Mouse (Mus musculus): ENCODE results near the gene Dact3.

Gene Dact3

DNA sequence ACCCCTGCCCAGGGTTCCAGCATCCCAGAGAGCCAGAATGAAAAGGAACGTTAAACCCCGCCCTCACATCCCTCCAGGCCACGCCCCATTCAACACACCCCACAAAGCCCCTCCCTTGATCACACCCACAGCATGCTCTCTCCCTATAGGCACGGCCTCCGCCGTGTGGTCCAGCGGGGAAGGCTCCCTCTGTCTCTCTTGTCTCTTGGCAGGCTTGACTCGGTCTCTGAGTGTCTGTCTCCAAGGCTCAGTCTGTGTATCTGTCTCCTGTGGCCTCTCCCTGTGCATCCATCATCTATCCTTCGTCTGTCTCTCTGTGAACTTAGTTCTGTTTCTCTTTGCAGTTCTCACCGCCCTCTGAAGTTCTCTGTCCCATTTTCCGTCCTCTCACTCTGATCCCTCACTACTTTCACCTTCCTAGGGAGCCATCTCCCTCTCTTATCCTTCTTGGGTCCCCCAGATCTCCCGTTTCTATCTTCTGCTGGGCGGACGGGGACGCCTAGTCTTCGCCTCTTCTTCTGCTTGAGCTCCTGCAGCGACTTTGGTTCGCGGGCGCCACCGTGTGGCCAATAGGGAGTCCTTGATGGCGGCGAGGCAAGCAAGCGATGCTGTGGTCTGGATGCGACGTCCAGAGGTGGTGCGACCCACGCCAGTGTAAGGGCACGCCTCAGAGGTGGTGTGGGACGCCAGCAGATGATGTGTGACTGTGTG lies 16.7 kb downstream of the Dact3 start, which contains the start of gene Gng8:
Gene Gng8 (plus strand): TSS at position 146 of the 711 bp plus-strand sequence.
- no peak for DNase-seq (ENCODE audit: low read depth, low spot score)

DNA sequence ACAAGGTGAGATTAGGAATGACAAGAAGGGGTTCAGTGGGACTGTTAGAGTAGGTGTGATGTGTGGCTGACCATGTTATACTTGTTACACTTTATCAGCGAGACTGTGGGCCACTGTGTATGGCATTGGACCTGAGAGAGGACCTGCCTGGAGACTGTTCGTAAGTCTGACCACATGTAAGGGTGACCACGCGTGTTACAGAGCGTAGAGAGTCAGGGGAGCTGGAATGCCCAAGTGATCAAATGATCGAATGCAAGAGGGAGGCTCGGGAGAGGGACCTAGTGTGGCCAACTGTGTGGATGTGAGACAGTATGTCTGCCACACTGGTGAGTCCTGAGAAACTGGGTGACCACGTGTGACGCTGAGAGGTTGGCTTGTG lies 17.2 kb downstream of the Dact3 start:
- DNase-seq (ENCODE audit: low read depth, low spot score), result no peak

DNA sequence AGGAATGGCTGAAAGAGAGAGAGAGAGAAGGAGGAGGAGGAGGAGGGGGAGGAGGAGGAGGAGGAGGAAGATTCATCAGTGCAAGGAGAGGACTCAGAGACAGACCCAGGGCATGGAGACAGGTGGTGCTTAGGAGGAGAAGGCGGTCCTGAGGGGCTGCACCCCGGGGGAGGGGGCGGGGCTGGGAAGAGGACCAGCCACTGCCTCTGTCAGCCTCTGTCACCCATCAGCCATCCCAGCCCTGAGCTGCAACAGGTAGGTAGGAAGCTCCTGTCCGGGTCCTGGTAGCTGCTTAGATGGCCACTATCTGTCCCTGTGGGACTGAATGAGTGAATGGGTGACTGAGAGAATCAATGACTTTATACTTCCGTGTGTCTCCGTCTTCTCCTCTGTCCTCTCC lies 18.5 kb downstream of the Dact3 start:
- no peak for DNase-seq (ENCODE audit: low read depth, low spot score)

DNA sequence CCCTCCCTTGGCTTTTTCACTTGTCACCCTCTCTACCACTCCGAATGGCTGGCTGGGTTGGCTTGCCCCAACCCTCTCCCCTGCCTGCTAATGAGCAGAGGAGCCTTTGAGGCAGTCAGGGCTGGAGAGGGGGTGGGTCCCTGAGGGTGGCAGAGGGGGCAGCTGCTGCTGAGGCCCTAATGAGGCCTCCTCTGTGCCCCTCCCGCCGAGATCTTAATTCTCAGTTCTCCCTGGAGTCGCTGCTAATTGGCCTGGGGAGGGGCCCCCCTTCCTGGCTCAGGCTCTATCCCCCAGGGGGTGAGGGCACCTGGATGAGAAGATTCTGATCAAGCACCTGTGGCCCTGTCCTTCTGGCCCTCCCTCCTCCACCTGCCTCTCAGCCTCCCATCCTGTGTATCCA lies 19.2 kb downstream of the Dact3 start:
- no peak for DNase-seq (ENCODE audit: low read depth, low spot score)

DNA sequence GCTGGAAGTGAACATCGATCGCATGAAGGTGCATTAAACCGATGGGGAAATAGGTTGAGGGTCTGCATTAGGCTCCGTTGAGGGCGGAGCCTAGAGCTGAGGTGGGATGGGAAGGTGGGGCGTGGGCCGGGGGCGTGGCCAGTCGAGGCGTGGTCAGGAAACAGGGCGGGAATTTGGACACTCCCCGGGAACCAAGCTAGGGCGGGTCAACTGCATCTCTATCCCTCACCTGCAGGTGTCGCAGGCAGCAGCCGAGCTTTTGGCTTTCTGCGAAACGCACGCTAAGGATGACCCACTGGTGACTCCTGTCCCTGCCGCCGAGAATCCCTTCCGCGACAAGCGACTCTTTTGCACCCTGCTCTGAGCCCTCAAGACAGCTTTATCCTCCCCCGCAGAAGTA lies 19.9 kb downstream of the Dact3 start:
- DNase-seq (ENCODE audit: low read depth, low spot score), result no peak

DNA sequence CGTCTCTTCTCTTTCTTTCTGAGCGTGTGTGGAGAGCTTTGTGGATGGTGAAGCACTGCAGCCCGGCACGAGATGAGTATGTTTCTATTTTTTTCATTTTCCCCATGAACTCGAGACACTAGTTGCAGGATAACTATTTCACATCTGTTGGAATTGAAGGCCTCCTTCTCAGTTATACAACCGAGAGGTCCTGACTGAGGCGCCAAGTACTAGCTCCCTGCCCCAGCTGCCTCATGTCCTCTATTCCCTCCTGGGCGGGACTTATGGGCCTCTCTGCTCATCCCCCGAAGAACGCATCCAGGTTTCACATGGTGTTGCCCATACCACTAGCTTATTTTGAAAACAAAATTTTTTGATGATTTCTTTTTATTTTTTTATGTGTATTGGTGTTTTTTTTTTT lies 20.4 kb downstream of the Dact3 start:
- DNase-seq (ENCODE audit: low read depth, low spot score), result no peak

DNA sequence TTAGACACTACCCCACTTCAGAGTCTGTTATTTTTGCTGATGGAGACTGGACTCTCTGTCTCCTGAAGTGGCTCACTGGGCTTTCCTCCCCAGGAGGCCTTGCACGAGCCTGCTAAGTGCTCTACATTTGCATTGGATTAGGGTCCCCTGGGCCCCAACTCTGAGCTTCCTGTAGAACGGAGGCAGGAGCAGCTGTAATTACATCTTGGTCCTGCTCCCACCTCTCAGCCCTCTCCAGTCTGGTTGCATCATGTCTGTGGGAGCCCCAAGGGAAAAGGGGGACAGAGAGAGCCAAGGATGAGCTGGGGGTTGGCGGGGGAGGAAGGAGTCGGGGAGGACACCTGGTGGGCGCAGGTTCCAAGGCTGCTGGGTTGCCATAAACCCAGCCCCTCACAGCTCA lies 25.4 kb downstream of the Dact3 start:
- DNase-seq (ENCODE audit: low read depth, low spot score), result no peak

DNA sequence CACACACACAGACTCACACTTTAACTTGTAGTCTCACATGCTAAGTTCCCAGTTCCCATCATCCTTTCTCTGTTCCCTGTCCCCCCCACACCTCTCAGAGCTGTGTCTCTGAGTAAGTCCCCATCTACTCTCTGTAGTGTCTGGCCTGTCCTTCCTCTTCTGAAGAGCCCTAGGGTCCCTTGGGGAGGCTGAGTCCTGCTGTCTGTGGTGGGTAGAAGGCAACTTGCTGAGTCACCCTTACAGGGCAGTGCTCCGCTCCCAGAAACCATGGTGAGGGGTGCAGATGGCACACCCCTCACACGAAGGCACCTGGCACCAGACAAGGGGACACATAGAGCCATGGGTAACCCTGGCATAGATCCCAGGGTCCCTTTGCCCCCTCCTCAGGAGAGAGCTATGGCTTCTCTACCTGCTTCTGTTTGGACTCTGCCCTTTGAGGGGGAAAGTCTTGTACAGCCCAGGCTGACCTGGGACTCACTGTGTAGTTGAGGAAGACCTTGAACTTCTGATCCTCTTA lies 28.4 kb downstream of the Dact3 start:
- no peak for DNase-seq (ENCODE audit: low read depth, low spot score)

DNA sequence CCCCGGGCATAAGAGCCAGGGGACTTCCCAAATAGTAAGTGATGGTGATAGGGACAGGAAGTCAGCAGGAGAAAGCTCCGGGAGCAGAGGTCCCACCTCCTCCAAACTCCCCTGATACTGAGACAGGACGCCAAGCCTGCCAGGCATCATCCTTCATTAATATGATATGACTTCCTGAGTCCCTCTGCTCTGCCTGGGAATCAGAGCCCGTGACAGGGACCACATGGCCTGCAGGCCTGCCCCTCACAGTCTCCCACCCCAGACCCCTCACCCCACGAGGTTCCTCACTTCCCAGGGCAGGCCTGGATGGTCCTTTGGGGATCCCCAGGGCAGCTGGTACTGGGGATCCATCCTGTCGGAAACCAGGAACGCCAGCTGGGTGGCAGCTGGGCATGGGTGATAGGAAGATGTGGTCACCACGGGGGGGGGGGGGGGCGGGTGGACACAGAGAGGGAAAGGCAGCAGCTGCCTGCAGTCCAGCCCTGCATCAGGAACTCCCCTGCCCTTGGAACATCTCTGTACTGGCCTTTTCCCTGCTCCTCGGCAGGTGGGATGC lies 29.1 kb downstream of the Dact3 start:
- DNase-seq (ENCODE audit: low read depth, low spot score), result no peak

DNA sequence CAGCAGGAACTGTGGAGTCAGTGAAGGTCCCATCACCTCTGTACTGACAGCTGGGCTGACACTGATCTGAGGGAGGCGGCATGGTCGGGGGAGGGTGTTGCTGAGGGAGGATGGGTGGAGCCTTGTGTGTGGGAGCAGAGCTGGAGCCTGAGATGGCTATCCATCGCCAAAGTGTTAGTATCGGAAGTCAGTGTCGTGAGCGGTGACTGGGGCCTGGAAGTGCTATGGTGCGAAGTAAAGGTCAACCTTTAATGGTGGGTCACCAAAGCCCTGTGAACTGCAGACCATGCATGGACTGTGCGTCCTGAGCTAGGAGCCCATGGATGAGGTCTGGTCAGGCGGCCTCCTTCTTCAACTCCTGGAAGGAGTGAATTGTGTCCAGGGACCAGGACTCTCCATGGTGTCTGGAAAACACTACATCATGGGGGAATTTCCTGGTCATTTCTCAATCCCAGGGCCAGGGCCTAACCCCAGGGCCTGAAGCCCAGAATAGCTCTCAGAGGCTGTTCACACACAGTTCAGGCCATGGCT lies 30.4 kb downstream of the Dact3 start:
- no peak for DNase-seq (ENCODE audit: low read depth, low spot score)

DNA sequence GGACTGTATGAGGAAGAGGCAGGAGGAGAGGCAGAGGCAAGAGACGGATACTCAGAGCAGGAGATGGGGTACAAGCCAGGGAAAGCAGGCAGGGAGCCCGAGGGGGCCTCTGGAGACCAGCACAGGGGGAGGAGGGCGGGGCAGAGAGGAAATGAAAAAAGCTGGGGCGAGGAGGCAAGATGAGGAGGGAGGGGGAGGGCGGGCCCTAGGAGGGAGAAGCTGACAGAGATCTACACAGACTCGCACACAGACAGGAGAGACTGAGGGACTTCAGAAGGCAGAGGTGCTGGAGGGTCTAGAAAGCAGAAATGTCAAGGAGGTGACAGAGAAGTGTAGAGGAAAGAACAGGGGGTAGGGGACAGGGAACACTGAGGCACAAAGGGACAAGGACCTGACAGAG lies 31.2 kb downstream of the Dact3 start, which contains the start of gene Ptgir:
Gene Ptgir (plus strand): TSS at position 210 of the 400 bp plus-strand sequence.
- no peak for DNase-seq (ENCODE audit: low read depth, low spot score)

DNA sequence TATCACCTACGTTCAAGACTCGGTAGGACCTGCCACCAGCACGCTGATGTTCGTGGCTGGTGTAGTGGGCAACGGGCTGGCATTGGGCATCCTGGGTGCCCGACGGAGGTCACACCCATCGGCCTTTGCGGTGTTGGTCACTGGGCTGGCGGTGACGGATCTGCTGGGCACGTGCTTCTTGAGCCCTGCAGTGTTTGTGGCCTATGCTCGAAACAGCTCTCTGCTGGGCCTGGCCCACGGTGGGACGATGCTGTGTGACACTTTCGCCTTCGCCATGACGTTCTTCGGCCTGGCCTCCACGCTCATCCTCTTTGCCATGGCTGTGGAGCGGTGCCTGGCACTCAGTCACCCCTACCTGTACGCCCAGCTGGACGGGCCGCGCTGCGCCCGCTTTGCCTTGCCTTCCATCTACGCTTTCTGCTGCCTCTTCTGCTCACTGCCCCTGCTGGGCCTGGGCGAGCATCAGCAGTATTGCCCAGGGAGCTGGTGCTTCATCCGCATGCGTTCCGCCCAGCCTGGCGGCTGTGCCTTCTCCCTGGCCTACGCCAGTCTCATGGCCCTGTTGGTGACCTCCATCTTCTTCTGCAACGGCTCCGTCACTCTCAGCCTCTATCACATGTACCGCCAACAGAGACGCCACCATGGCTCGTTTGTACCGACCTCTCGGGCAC lies 31.9 kb downstream of the Dact3 start:
- DNase-seq (ENCODE audit: low read depth, low spot score), result no peak

DNA sequence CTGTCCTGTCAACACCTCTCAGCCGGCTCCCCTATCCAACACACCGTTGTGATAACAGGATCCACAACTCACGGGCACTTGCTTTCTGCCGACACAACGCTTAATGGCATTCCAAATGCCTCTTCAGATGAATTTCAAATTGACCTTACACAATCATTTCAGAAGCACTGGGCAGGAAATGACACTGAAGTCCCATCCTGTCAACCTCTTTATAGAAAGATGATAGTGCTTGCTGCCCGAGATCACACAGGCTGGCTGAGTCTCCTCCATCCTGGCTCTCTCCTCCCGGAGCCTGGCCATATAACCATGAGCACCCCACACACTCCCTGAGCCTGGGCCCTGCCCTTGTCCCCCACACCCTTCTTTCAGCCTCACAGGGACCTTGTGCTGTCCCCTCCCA lies 32.7 kb downstream of the Dact3 start:
- no peak for DNase-seq (ENCODE audit: low read depth, low spot score)

DNA sequence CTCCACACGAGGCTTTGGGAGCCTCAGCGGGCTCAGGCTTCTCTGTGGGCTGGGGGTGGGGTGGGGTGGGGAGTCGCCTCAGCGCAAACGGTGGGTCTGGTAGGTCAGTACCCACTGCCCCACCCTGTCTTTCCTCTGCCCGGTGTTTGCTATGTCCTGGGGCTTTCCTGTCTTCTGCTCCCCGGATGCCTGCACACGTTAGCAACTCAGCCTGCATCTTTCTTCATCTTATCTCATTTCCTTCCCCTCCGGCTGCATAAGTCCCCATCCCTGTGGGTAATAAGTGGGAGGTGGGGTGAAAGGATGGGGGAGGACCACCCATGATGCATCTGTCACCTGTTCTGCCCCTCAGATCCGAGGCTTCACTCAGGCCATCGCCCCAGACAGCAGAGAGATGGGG lies 33.2 kb downstream of the Dact3 start:
- DNase-seq (ENCODE audit: low read depth, low spot score), result no peak

DNA sequence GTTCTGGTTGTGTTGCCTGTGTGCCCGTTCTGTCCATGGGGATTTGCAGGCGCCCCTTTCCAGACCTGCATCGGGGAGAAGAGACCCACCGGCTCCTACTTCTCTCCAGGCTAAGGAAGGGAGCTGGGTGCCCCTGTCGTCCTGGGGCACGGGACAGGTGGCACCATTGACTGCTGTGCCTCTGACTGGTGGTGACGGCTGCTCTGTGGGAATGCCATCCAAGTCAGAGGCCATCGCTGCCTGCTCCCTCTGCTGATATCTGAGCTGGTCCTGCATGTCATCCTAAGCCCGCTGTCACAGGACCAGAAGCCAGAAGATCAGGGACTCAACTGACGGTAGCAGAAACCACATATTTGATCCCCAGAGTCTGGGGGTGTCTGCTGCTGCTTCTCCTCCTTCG lies 33.7 kb downstream of the Dact3 start:
- no peak for DNase-seq (ENCODE audit: low read depth, low spot score)

DNA sequence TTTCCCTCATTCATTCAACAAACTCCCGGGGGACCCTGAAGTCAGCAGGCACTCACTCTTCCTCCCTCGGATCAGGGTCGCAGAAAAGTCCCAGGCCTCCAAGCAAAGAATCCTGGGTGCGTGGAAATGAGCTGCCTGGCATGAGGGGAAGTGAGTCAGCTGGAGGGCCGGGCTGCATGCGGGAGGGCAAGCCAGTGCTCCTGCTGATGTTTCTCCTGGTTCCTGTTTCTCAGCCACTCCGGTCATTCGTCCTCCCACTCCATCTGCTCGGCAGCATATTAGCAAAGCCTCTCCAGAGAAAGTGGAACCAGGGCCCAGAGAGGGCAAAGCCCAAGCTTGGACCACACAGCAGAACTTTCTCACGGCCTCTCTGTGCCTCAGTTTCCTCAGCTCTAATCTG lies 34.8 kb downstream of the Dact3 start:
- DNase-seq (ENCODE audit: low read depth, low spot score), result no peak

DNA sequence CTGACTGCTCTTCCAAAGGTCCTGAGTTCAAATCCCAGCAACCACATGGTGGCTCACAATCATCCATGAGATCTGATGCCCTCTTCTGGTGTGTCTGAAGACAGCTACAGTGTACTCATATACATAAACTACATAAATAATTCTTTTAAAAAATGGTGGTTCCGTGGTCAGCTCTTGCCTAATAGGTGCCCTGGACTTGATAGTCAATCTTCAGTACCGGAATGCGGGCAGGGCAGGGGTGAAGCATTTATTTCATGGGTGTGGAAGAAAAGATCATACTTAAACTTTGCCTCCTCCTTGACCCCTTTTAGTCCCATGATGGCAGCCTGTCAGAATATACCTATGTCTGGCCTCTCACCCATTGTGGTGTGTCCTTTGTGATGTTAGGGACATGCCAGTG lies 36.8 kb downstream of the Dact3 start:
- DNase-seq (ENCODE audit: low read depth, low spot score), result no peak

DNA sequence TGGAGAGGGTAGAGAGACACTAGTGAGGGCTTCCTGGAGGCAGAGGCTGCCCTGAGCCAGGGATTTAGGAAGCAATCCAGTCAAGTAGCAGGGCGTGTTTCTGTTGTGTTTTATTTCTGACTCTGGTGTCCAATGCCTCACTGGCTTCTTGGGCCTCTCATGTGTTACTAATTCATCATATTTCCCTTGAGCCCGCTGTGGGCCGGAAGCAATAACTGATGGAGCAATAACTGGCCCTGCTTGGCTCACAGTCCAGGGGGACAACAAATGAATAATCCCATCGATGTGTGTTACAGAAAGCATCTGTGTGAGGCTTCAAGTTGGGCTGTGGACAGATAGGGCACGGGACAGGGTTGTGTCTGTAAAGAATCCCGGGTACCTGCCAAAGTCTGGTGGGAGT lies 37.2 kb downstream of the Dact3 start:
- no peak for DNase-seq (ENCODE audit: low read depth, low spot score)

DNA sequence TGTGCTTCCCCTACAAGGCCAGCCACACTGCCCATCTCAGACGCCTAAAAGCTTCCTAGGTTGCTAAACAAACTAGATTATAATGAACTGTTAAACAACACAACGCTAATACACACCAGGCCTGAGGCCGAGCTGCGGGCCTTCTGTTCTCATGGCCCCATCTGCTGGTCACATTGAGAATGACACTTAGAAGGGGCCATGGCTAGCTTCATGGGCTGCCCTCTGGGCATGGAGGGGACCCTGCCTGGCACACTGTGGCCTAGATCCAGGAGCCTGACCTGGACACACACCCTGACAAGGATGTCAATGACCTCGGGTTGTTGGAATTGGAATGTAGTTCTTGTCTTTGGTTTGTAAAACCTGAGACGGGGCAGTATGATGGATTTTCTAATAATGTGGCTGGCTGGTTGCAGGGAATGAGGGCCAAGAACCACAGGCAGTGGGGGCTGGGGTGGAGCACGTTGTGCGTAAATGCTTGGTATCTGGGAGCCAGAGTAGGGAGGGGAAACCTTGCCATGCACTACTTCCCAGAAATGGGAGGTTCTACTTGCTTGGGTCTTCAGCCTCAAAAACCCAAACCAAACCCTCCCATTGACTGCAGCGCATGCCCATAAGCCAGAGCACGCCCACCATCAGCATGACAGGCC lies 38.8 kb downstream of the Dact3 start:
- DNase-seq (ENCODE audit: low read depth, low spot score), result no peak

DNA sequence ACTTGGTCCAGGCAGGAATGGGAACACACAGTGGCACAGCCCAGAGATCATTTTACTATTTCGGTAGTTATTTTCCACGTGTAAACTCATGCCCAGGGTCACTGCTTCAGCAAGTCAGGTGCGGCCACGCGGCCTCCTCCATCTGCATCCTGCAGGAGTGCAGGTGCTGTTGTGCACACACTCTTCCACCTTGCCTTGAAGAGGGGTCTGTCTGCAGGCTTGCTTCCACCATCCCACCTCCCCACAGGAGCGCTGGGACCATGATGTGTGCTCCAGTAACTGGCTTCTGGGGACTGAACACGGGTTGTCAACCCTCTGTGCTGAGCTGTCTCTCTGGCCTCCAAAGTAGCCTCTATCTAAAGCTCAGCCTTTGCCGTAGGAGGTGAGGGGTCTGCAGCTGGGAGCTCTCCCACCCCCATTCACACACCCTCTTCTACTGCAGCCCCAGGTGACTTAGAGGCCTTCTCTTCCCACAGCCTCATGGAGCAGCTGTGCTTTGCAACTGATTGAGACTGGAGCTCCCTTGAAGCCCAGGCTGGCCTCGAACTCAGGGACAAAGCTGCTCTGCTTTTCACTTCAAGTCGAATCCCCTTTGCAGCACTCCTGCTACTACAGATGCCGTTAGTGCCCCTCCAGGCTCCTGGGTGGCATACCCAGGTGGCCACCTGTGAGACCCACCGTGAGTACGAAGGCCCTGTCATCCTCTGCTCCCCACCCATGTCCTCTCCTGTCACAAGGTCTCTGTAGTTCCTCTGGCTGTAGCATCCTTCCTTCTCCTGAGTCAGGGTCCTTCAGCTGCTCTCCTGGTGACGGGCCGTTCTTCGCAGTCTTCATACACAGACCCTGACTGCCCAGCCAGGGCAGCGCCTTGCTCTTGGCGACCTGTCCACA lies 39.6 kb downstream of the Dact3 start:
- no peak for DNase-seq (ENCODE audit: low read depth, low spot score)
